Mouse (Mus musculus): Measurements from ENCODE around the gene Dsp. TPM values are rescaled to one million over a fixed set of nuclear protein-coding genes. Genes with fewer than 3 reads are reported as not detected.

Gene Dsp
- polyA plus RNA-seq, 1 experiment from 2014 or later: 0.71 TPM

Other genes starting within 250 kb of the Dsp start
- gene Ssr1, start 157.1 kb upstream of the Dsp start, polyA plus RNA-seq (2014; fragmentation: Nextera tagmentation; extraction: Ambion mirVana): 114 and 125 TPM in 2 replicates
- 49.1 and 54.0 TPM in 2 replicates for gene Riok1, start 114.3 kb upstream of the Dsp start, polyA plus RNA-seq (2014; fragmentation: Nextera tagmentation; extraction: Ambion mirVana)
- gene Cage1, start 114.2 kb upstream of the Dsp start, polyA plus RNA-seq (2014; fragmentation: Nextera tagmentation; extraction: Ambion mirVana): 0.94 and 0.98 TPM in 2 replicates
- gene Snrnp48, start 53.6 kb downstream of the Dsp start, polyA plus RNA-seq (2014; fragmentation: Nextera tagmentation; extraction: Ambion mirVana): 36.0 and 39.8 TPM in 2 replicates
- gene Bmp6, start 193.8 kb downstream of the Dsp start, polyA plus RNA-seq (2014; fragmentation: Nextera tagmentation; extraction: Ambion mirVana): 2.6 and 3.0 TPM in 2 replicates